Mouse (Mus musculus) spleen, adult 2 months (tissue): Measurements from ENCODE around the gene Mrpl58.

ENCODE experiments used
- CTCF ChIP-seq: fragments of 200-500 bp; IDR thresholded peaks from 2 replicates; pipeline ENCODE4 v1.5.1; 2011; ENCODE audit warnings: mild to moderate bottlenecking, inconsistent platforms; ENCODE audit not compliant: insufficient read depth, insufficient read length, insufficient replicate concordance; ENCODE audit errors: extremely low read depth
- POLR2A ChIP-seq: fragments of 200-500 bp; IDR thresholded peaks from 2 replicates; pipeline ENCODE4 v1.6.1; 2011; ENCODE audit warnings: low read depth, low read length, inconsistent platforms

GRCm38 (mm10) chr11:115358468-115358867 lies 45.1 kb upstream of the Mrpl58 start:
- TF ChIP-seq POLR2A = no peak
- TF ChIP-seq CTCF = no peak
